Mouse (Mus musculus) thymus, postnatal 10 days (tissue): ENCODE measurements around the gene Crisp2.

Experiments used
- DNase-seq, 2 experiments: peaks; one replicate each; pipeline ENCODE4 v3.0.0; 2021; ENCODE audit warnings: low spot score in 2 of 2

Gene Crisp2

GRCm38 (mm10) chr17:40716273-40716672, 90.5 kb downstream of the Crisp2 start:
- no peak for DNase-seq
